Mouse (Mus musculus): ENCODE data around the gene Dppa2. TPM values are rescaled to one million over a fixed set of nuclear protein-coding genes. Genes with fewer than 3 reads are reported as not detected.

Dppa2 gene
- not detected in 2 replicates for polyA plus RNA-seq (2015; fragmentation: Nextera tagmentation; extraction: Ambion mirVana)

GRCm38 (mm10) chr16:48303509-48303908, at the start of gene Dppa2:
TSS of gene Dppa2 (plus strand) at chr16:48303908.

DNA sequence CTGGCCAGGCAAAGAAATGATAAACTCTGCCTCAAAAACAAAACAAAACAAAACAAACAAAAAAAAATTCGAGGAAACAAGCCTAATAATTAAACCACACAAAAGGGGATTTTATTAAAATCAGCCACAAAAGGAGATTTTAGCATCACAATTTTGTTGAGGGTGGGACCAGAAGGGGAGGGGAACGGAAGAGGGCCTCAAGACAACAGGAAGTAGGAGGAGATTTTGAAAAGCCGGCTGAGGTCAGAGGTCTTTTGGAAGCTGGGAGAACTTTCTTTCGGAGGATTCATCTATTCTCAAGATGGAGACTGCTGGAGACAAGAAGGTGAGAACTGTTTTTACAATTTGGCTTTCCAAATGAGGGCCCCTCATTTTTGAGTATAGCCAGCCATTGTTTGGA, 20.2 kb upstream of the Dppa2 start, which contains the start of gene Dppa4:
Gene Dppa4 (plus strand): TSS at position 217 of the 400 bp plus-strand sequence.

Other genes starting within 250 kb of the Dppa2 start
- not detected in 2 replicates for gene Dppa4, start 20.2 kb upstream of the Dppa2 start, polyA plus RNA-seq (2015; fragmentation: Nextera tagmentation; extraction: Ambion mirVana)
- gene Gm5485, start 108.5 kb downstream of the Dppa2 start, polyA plus RNA-seq (2015; fragmentation: Nextera tagmentation; extraction: Ambion mirVana) = not detected in 2 replicates
- 0.11 and 0.17 TPM in 2 replicates for gene Morc1, start 127.3 kb downstream of the Dppa2 start, polyA plus RNA-seq (2015; fragmentation: Nextera tagmentation; extraction: Ambion mirVana)

Data from urinary bladder, postnatal 0 days (tissue).